Mouse (Mus musculus) ES-E14 (cell line): ENCODE data around the gene Cux2. TPM values are rescaled to one million over a fixed set of nuclear protein-coding genes. Genes with fewer than 3 reads are reported as not detected.
A peak's percentile ranks its signal among the peaks of the same experiment; 100 is the strongest.

ENCODE experiments used
- DNase-seq: peaks from one replicate; pipeline ENCODE4 v3.0.0-alpha.2; 2013; ENCODE audit warnings: low read depth, low spot score
- H3K27ac ChIP-seq: 2 replicates; pipeline ENCODE4 v1.5.1; 2012; ENCODE audit warnings: low read depth, mild to moderate bottlenecking, low read length, moderate library complexity, mixed read lengths; ENCODE audit not compliant: poor library complexity, insufficient read depth, severe bottlenecking
- H3K36me3 ChIP-seq: 2 replicates; pipeline ENCODE4 v1.6.1; 2012; ENCODE audit warnings: mild to moderate bottlenecking, low read length, moderate library complexity, mixed read lengths; ENCODE audit not compliant: control insufficient read depth, poor library complexity, insufficient read depth, severe bottlenecking
- H3K4me1 ChIP-seq, 2 experiments: fragments of 150-350 bp in 1 of 2; sonication (generic) in 1 of 2; 2 replicates each; pipeline ENCODE4 v1.6.1; 2012; ENCODE audit warnings: low read length in 2 of 2, mild to moderate bottlenecking in 1 of 2, mixed read lengths in 1 of 2; ENCODE audit not compliant: control insufficient read depth in 2 of 2, insufficient read depth in 2 of 2, poor library complexity in 1 of 2
- H3K4me3 ChIP-seq, 2 experiments: fragments of 150-350 bp in 1 of 2; sonication (generic) in 1 of 2; 2 replicates each; pipeline ENCODE4 v1.5.1; 2012; ENCODE audit warnings: low read length in 2 of 2, low read depth in 1 of 2, mild to moderate bottlenecking in 1 of 2, mixed read lengths in 1 of 2; ENCODE audit not compliant: insufficient read depth in 1 of 2, poor library complexity in 1 of 2, severe bottlenecking in 1 of 2
- H3K9ac ChIP-seq: 2 replicates; pipeline ENCODE4 v1.6.1; 2012; ENCODE audit warnings: low read depth, mild to moderate bottlenecking, low read length, mixed read lengths; ENCODE audit not compliant: poor library complexity, insufficient read depth, severe bottlenecking
- H3K9me3 ChIP-seq: fragments of 150-350 bp; sonication (generic); 2 replicates; pipeline ENCODE4 v1.6.1; 2012; ENCODE audit warnings: low read depth, mild to moderate bottlenecking, low read length; ENCODE audit not compliant: control insufficient read depth, insufficient read depth
- CHD2 ChIP-seq: IDR thresholded peaks from 2 replicates; pipeline ENCODE4 v1.6.1; 2014; ENCODE audit warnings: mild to moderate bottlenecking, low read depth, low read length, inconsistent platforms
- HCFC1 ChIP-seq: IDR thresholded peaks from 2 replicates; pipeline ENCODE4 v1.6.1; 2012; ENCODE audit warnings: low read length, inconsistent platforms, borderline replicate concordance; ENCODE audit not compliant: insufficient read depth
- MAFK ChIP-seq: IDR thresholded peaks from 2 replicates; pipeline ENCODE4 v1.6.1; 2014; ENCODE audit warnings: mild to moderate bottlenecking, low read depth, low read length, inconsistent platforms; ENCODE audit not compliant: insufficient read depth
- ZC3H11A ChIP-seq: IDR thresholded peaks from 2 replicates; pipeline ENCODE4 v1.6.1; 2012; ENCODE audit warnings: low read depth, mild to moderate bottlenecking, inconsistent platforms, low read length, borderline replicate concordance
- ZNF384 ChIP-seq: IDR thresholded peaks from 2 replicates; pipeline ENCODE4 v1.6.1; 2012; ENCODE audit warnings: low read depth, low read length, inconsistent platforms
- in situ Hi-C, 2 experiments: fragments of 600-800 bp; cut with MboI; formaldehyde crosslinking; loops; one replicate each; pipeline ENCODE4 v1.15.1; 2025; ENCODE audit warnings: low sequenced_read_pairs in 2 of 2, inconsistent platforms in 1 of 2; ENCODE audit not compliant: unreplicated experiment in 2 of 2
- total RNA-seq: library from RNA; depleted of rRNA; stranded (reverse); fragments of 300-350 nt; gene quantifications from 2 replicates; pipeline ENCODE4 v1.2.3, GENCODE M21; 2012

The Cux2 gene
- total RNA-seq, 1 experiment = 1.8 TPM

GRCm38 (mm10) chr5:121834991-121835747, 214.7 kb downstream of the Cux2 start:
- DNase-seq = no peak
- in situ Hi-C loops = no loop called here
- Histone ChIP-seq H3K9me3 (no peaks in the 10 kb centered on the region), H3K9ac (no peak overlapping the region), H3K36me3 (no peaks in the 10 kb centered on the region; the same call in 1 of the 2 replicates), H3K4me1 (peaks cover 3 to 26% of the 10 kb centered on the region in 2 experiments), H3K4me3 (peak overlapping the region in 1 of 2 experiments; percentile 92; a peak in 1 of 4 replicates), H3K27ac (no peak overlapping the region)
- no peak for TF ChIP-seq HCFC1
- no peak for TF ChIP-seq ZNF384
- TF ChIP-seq CHD2 = no peak
- TF ChIP-seq MAFK = no peak
- TF ChIP-seq ZC3H11A = no peak

- TF ChIP-seq CHD2 (no peak), HCFC1 (no peak), ZNF384 (no peak), MAFK (no peak), ZC3H11A (no peak)
- H3K9ac ChIP-seq = no peak overlapping the region
- in situ Hi-C loops = no loop called here
- no peak for DNase-seq
- H3K9me3 ChIP-seq = no peaks in the 10 kb centered on the region
- H3K4me3 ChIP-seq = no peak overlapping the region
- H3K4me1 ChIP-seq = peaks cover 3 to 28% of the 10 kb centered on the region in 2 experiments
- H3K36me3 ChIP-seq = no peaks in the 10 kb centered on the region; the same call in 1 of the 2 replicates
- H3K27ac ChIP-seq = no peak overlapping the region
Measured at GRCm38 (mm10) chr5:121834241-121834606, 215.7 kb downstream of the Cux2 start.

GRCm38 (mm10) chr5:121833572-121834240, 216.2 kb downstream of the Cux2 start:
- Histone ChIP-seq H3K9ac (no peak overlapping the region), H3K4me1 (peaks cover 2 to 27% of the 10 kb centered on the region in 2 experiments; a peak in 3 of 4 replicates), H3K36me3 (no peaks in the 10 kb centered on the region; the same call in 1 of the 2 replicates), H3K9me3 (no peaks in the 10 kb centered on the region), H3K27ac (no peak overlapping the region), H3K4me3 (no peak overlapping the region)
- TF ChIP-seq HCFC1 (no peak), ZNF384 (no peak), MAFK (no peak), ZC3H11A (no peak), CHD2 (no peak)
- no peak for DNase-seq
- in situ Hi-C loops = no loop called here

- no peak for DNase-seq
- Histone ChIP-seq H3K4me1 (peaks cover under 1 to 26% of the 10 kb centered on the region in 2 experiments; a peak in 3 of 4 replicates), H3K27ac (no peak overlapping the region), H3K9me3 (no peaks in the 10 kb centered on the region), H3K36me3 (peaks cover 2% of the 10 kb centered on the region; the same call in 1 of the 2 replicates), H3K9ac (no peak overlapping the region), H3K4me3 (no peak overlapping the region)
- in situ Hi-C loops = no loop called here
- TF ChIP-seq HCFC1 = no peak
- no peak for TF ChIP-seq ZC3H11A
- TF ChIP-seq MAFK = no peak
- TF ChIP-seq CHD2 = no peak
- TF ChIP-seq ZNF384 = no peak
Measured at GRCm38 (mm10) chr5:121833159-121833558, 216.7 kb downstream of the Cux2 start.
